Mouse (Mus musculus) retina, postnatal 1 day (tissue): ENCODE measurements at regions not wholly inside any gene's neighbourhood (a gene's known extent, or its start where the extent isn't known, plus 50 kb on each side); places are given as distances from the start of the nearest gene placed in this dataset.
A peak's percentile ranks its signal among the peaks of the same experiment; 100 is the strongest.
"Not testable (repeated sequence)": the region's sequence is repeated elsewhere in the genome, so short reads cannot be mapped to it uniquely, and the experiment has no call there.

Experiments used
- DNase-seq: peaks from one replicate; pipeline ENCODE4 v3.0.0-alpha.2; 2012

- DNase-seq, result no peak
These were observed 164.1 kb upstream of the Castor2 start for GRCm38 (mm10) chr5:133935451-133935850.

GRCm38 (mm10) chr5:133935006-133935405 lies 164.5 kb upstream of the Castor2 start:
- DNase-seq, result no peak

GRCm38 (mm10) chr5:133930101-133930500 lies 169.4 kb upstream of the Castor2 start:
- no peak for DNase-seq

- no peak for DNase-seq
These were observed 172.5 kb upstream of the Castor2 start for GRCm38 (mm10) chr5:133927054-133927453.

GRCm38 (mm10) chr5:133925184-133925900 lies 174.2 kb upstream of the Castor2 start:
- DNase-seq, result peak; percentile 74

- DNase-seq, result no peak
These were observed 177.3 kb upstream of the Castor2 start for GRCm38 (mm10) chr5:133922181-133922580.

GRCm38 (mm10) chr5:133915734-133916550 lies 183.6 kb upstream of the Castor2 start:
- DNase-seq, result no peak

- no peak for DNase-seq
These were observed 192.1 kb upstream of the Castor2 start for GRCm38 (mm10) chr5:133907442-133907841.

- peak; percentile 76 for DNase-seq
These were observed 201.4 kb upstream of the Castor2 start for GRCm38 (mm10) chr5:133898025-133898598.

- no peak for DNase-seq
These were observed 208.8 kb upstream of the Castor2 start for GRCm38 (mm10) chr5:133890728-133891127.

- no peak for DNase-seq
These were observed 209.7 kb upstream of the Castor2 start for GRCm38 (mm10) chr5:133889841-133890240.

GRCm38 (mm10) chr5:133885507-133885906 lies 214.0 kb upstream of the Castor2 start:
- DNase-seq, result peak; percentile 12

- DNase-seq, result peak; percentile 93
These were observed 214.5 kb upstream of the Castor2 start for GRCm38 (mm10) chr5:133885016-133885415.

- no peak for DNase-seq
These were observed 214.9 kb upstream of the Castor2 start for GRCm38 (mm10) chr5:133884593-133884992.

- DNase-seq, result peak; percentile 63
These were observed 255.0 kb upstream of the Castor2 start for GRCm38 (mm10) chr5:133844483-133844882.

GRCm38 (mm10) chr5:133842059-133842706 lies 257.3 kb upstream of the Castor2 start:
- DNase-seq, result not testable (repeated sequence)

- no peak for DNase-seq
These were observed 261.2 kb upstream of the Castor2 start for GRCm38 (mm10) chr5:133838286-133838685.

GRCm38 (mm10) chr5:133833217-133833616 lies 266.3 kb upstream of the Castor2 start:
- no peak for DNase-seq

GRCm38 (mm10) chr5:133828226-133828625 lies 271.3 kb upstream of the Castor2 start:
- DNase-seq, result no peak

- no peak for DNase-seq
These were observed 275.6 kb upstream of the Castor2 start for GRCm38 (mm10) chr5:133823871-133824270.

GRCm38 (mm10) chr5:133821273-133821672 lies 278.2 kb upstream of the Castor2 start:
- peak; percentile 86 for DNase-seq

- DNase-seq, result no peak
These were observed 284.0 kb upstream of the Castor2 start for GRCm38 (mm10) chr5:133815462-133815861.

- no peak for DNase-seq
These were observed 285.1 kb upstream of the Castor2 start for GRCm38 (mm10) chr5:133814436-133814835.
